Mouse (Mus musculus) ES-E14 (cell line): ENCODE measurements at regions not wholly inside any gene's neighbourhood (a gene's known extent, or its start where the extent isn't known, plus 50 kb on each side); places are given as distances from the start of the nearest gene placed in this dataset.

ENCODE experiments used
- CHD2 ChIP-seq: IDR thresholded peaks from 2 replicates; pipeline ENCODE4 v1.6.1; 2014; ENCODE audit warnings: mild to moderate bottlenecking, low read depth, low read length, inconsistent platforms
- HCFC1 ChIP-seq: IDR thresholded peaks from 2 replicates; pipeline ENCODE4 v1.6.1; 2012; ENCODE audit warnings: low read length, inconsistent platforms, borderline replicate concordance; ENCODE audit not compliant: insufficient read depth
- MAFK ChIP-seq: IDR thresholded peaks from 2 replicates; pipeline ENCODE4 v1.6.1; 2014; ENCODE audit warnings: mild to moderate bottlenecking, low read depth, low read length, inconsistent platforms; ENCODE audit not compliant: insufficient read depth
- ZC3H11A ChIP-seq: IDR thresholded peaks from 2 replicates; pipeline ENCODE4 v1.6.1; 2012; ENCODE audit warnings: low read depth, mild to moderate bottlenecking, inconsistent platforms, low read length, borderline replicate concordance
- ZNF384 ChIP-seq: IDR thresholded peaks from 2 replicates; pipeline ENCODE4 v1.6.1; 2012; ENCODE audit warnings: low read depth, low read length, inconsistent platforms

DNA sequence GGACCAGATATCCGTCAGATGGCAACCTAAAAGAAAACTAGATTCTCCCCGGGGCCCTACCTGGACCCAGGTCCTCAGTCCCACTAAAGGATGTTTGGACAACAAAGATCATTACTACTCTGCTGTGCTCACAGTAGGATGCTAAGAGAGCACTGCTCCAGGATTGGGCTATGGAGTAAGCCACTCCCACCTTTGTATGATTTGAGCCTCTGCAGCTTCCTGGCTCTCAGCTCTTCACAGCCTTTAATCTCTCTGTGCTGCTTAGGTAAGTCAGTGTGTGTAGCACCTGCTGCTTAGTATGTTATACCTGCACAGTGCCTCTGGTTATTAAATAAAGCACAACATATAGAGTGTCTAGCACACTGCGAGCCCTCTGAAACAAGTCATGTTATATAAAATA is 82.6 kb upstream of the 1110032F04Rik start:
- TF ChIP-seq MAFK (no peak), ZC3H11A (no peak), CHD2 (no peak), ZNF384 (no peak), HCFC1 (no peak)
